Mouse (Mus musculus) forebrain, embryonic 14.5 days (tissue): ENCODE results near the gene Lypd1. TPM values are rescaled to one million over a fixed set of nuclear protein-coding genes. Genes with fewer than 3 reads are reported as not detected.

ENCODE experiments used
- ATAC-seq: fragments of 200-750 bp; cut with Nextera tagmentation; 2 replicates; pipeline ENCODE4 v1.8.0; 2017; ENCODE audit warnings: mild to moderate bottlenecking, moderate library complexity
- DNase-seq: peaks from one replicate; pipeline ENCODE4 v3.0.0-alpha.2; 2015; ENCODE audit warnings: low spot score
- H3K27ac ChIP-seq: fragments of 300-500 bp; sonication (generic); 2 replicates; pipeline ENCODE4 v1.5.1; 2014; ENCODE audit warnings: low read depth, mild to moderate bottlenecking, control low read depth, low read length, moderate library complexity
- H3K27me3 ChIP-seq: fragments of 300-500 bp; sonication (generic); replicated peaks from 2 replicates; pipeline ENCODE4 v1.6.1; 2014; ENCODE audit warnings: low read length, control low read depth, mixed read lengths; ENCODE audit not compliant: control insufficient read depth, insufficient read depth
- H3K36me3 ChIP-seq: fragments of 300-500 bp; sonication (generic); 2 replicates; pipeline ENCODE4 v1.6.1; 2014; ENCODE audit warnings: low read length, control low read depth; ENCODE audit not compliant: control insufficient read depth, insufficient read depth
- H3K4me1 ChIP-seq: fragments of 300-500 bp; sonication (generic); 2 replicates; pipeline ENCODE4 v1.6.1; 2014; ENCODE audit warnings: antibody characterized with exemption, low read length, control low read depth; ENCODE audit not compliant: control insufficient read depth, insufficient read depth
- H3K4me2 ChIP-seq: fragments of 300-500 bp; sonication (generic); 2 replicates; pipeline ENCODE4 v1.6.1; 2014; ENCODE audit warnings: mild to moderate bottlenecking, control low read depth, low read length
- H3K4me3 ChIP-seq: fragments of 300-500 bp; sonication (generic); 2 replicates; pipeline ENCODE4 v1.5.1; 2014; ENCODE audit warnings: low read depth, low read length, control low read depth
- H3K9ac ChIP-seq: fragments of 300-500 bp; sonication (generic); 2 replicates; pipeline ENCODE4 v1.6.1; 2014; ENCODE audit warnings: mild to moderate bottlenecking, low read length, control low read depth, moderate library complexity
- H3K9me3 ChIP-seq: fragments of 300-500 bp; sonication (generic); replicated peaks from 2 replicates; pipeline ENCODE4 v1.6.1; 2016; ENCODE audit warnings: low read length, control low read depth, mixed read lengths; ENCODE audit not compliant: control insufficient read depth
- WGBS: fragments of 180-500 bp; shearing (Covaris S2); extraction: QIAGEN DNeasy Blood & Tissue Kit; methylation state at CpG from one replicate; pipeline ENCODE4 v1.1.7; 2014; 5-methylcytosine and 5-hydroxymethylcytosine counted together
- polyA plus RNA-seq: library from polyadenylated mRNA; unstranded; fragments of >200 nt; fragmentation: Nextera tagmentation; extraction: Ambion mirVana; gene quantifications from 2 replicates; pipeline ENCODE4 v1.2.1, GENCODE M21; 2014

The Lypd1 gene
- polyA plus RNA-seq, 1 experiment from 2014 or later, result 21.9 TPM

DNA sequence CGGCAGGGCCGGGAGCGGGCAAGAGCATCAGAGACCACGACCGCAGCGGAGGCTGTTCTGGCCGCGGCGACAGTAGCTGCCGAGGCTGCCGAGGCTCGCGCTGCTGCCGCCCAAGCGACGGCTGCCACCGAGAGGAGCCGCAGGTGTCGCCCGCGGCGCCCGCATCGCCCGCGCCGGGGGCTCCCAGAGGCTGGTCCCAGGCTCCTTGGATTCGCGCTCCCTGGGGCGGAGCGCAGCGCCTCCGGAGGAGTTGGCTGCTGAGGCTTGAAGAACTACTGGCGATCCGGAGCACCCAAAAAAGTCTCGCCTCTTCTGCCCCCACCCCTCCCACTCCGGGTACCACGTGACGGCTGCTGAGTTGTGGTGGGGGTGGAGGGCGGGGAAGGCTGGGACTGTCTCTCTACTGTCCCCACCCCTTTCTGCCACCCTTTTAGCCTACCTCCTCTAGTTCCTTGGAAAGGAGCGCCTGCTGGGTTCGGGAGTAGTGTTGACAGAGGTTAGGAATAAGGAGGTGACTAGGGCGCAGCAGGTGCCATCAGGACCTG, 928 bp downstream of the Lypd1 start:
- no peaks in the 10 kb centered on the region for H3K9me3 ChIP-seq
- H3K4me2 ChIP-seq, result peak overlapping the region; percentile 99
- ATAC-seq (peak; percentile 61), DNase-seq (peak; percentile 66)
- H3K4me3 ChIP-seq, result peak overlapping the region; percentile 52
- under 1% methylated on average over 42 of the region's 43 CpGs for WGBS
- H3K4me1 ChIP-seq, result peaks cover 21% of the 10 kb centered on the region
- H3K36me3 ChIP-seq, result no peaks in the 10 kb centered on the region
- H3K9ac ChIP-seq, result peak overlapping the region; percentile 65
- H3K27ac ChIP-seq, result peak overlapping the region; percentile 33; the same call in 1 of the 2 replicates
- peaks cover 10% of the 10 kb centered on the region; the same call in 1 of the 2 replicates for H3K27me3 ChIP-seq

DNA sequence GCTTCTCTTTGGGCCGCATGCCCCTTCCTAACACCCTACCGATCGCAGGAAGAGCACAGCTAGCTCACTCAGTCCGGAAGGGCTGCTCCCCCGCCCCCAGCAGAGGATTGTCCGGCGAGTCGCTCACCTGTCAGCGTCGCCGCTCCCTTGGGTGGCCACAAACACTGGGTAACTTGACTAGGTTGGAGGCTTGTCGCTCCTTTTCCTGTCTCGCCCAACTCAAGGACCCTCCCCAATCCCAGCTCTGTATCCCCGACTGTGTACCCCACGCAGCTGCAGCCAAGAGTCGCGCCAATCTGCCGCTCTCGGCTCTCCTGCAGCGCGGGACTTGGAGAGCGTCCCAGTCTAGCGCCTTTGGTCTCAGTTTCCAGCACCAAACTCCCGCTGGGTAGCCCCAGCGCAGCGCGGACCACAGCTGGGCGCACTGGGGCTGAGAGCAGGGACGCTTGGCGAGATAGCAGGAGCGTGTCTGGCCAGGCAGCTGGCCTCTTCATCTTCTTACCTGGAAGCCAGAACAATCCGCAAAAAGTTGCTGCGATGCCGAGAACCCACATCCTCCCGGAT, 1.5 kb downstream of the Lypd1 start:
- Histone ChIP-seq H3K4me2 (peak overlapping the region; percentile 99), H3K9ac (peak overlapping the region; percentile 65), H3K27ac (peak overlapping the region; percentile 33; the same call in 1 of the 2 replicates), H3K9me3 (no peaks in the 10 kb centered on the region), H3K27me3 (peaks cover 10% of the 10 kb centered on the region; the same call in 1 of the 2 replicates), H3K4me1 (peaks cover 21% of the 10 kb centered on the region), H3K4me3 (peak overlapping the region; percentile 52), H3K36me3 (no peaks in the 10 kb centered on the region)
- DNase-seq (peak; percentile 82), ATAC-seq (peak; percentile 83)
- under 1% methylated on average over 35 of the region's 35 CpGs for WGBS

GRCm38 (mm10) chr1:125910871-125911265, 2.0 kb downstream of the Lypd1 start:
- DNase-seq (no peak), ATAC-seq (peak; percentile 48)
- no peaks in the 10 kb centered on the region for H3K9me3 ChIP-seq
- peak overlapping the region; percentile 52 for H3K4me3 ChIP-seq
- H3K27me3 ChIP-seq, result peaks cover 10% of the 10 kb centered on the region; the same call in 1 of the 2 replicates
- no peaks in the 10 kb centered on the region for H3K36me3 ChIP-seq
- peaks cover 21% of the 10 kb centered on the region for H3K4me1 ChIP-seq
- under 1% methylated on average over 9 of the region's 9 CpGs for WGBS
- peak overlapping the region; percentile 99 for H3K4me2 ChIP-seq
- H3K9ac ChIP-seq, result peak overlapping the region; percentile 65
- no peak overlapping the region for H3K27ac ChIP-seq

- Histone ChIP-seq H3K9me3 (no peaks in the 10 kb centered on the region), H3K4me3 (peak overlapping the region; percentile 52), H3K27me3 (peaks cover 10% of the 10 kb centered on the region; the same call in 1 of the 2 replicates), H3K36me3 (no peaks in the 10 kb centered on the region), H3K9ac (peak overlapping the region; percentile 65; the same call in 1 of the 2 replicates), H3K27ac (no peak overlapping the region), H3K4me1 (peaks cover 21% of the 10 kb centered on the region), H3K4me2 (peak overlapping the region; percentile 99)
- ATAC-seq (peak; percentile 45), DNase-seq (peak; percentile 60)
- 9% methylated on average over 14 of the region's 14 CpGs for WGBS
Observed at GRCm38 (mm10) chr1:125910211-125910870, 2.6 kb downstream of the Lypd1 start.

- Histone ChIP-seq H3K9me3 (no peaks in the 10 kb centered on the region), H3K4me1 (no peaks in the 10 kb centered on the region), H3K4me3 (no peak overlapping the region), H3K9ac (no peak overlapping the region), H3K36me3 (no peaks in the 10 kb centered on the region), H3K4me2 (no peak overlapping the region), H3K27ac (no peak overlapping the region), H3K27me3 (no peaks in the 10 kb centered on the region)
- WGBS, result 37% methylated on average over 9 of the region's 9 CpGs
- peak; percentile 32 for DNase-seq
- peak; percentile 44; the same call in 1 of the 2 replicates for ATAC-seq
Observed at GRCm38 (mm10) chr1:125893158-125893557, 19.7 kb downstream of the Lypd1 start.

- peak; percentile 55 for ATAC-seq
Observed at GRCm38 (mm10) chr1:125870056-125870455, 42.8 kb downstream of the Lypd1 start.

DNA sequence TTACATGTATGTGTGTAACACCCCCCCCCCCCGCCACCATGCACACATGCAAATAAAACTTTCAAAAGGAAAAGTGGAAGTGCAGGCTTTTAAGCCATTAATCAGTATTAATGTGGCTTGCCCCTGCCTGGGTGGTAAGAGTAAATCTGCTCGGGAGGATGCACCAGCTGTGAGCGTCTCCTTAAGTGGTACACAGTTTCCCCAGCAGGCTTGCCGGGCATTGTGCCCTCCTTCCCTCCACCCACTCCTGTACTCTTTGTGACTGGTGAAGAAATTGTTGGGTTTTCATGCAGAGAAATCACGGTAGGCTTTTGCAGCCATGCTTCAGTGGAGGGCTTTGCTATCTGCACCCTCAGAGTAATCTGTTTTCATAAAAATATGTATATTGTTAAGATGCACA, 54.3 kb downstream of the Lypd1 start:
- Histone ChIP-seq H3K4me1 (peaks cover 5% of the 10 kb centered on the region; the same call in 1 of the 2 replicates), H3K9ac (no peak overlapping the region), H3K4me2 (no peak overlapping the region), H3K27me3 (no peaks in the 10 kb centered on the region), H3K9me3 (no peaks in the 10 kb centered on the region), H3K36me3 (no peaks in the 10 kb centered on the region), H3K4me3 (no peak overlapping the region), H3K27ac (no peak overlapping the region)
- ATAC-seq, result no peak
- no peak for DNase-seq
- WGBS, result 73% methylated on average over 5 of the region's 5 CpGs

More at GRCm38 (mm10) chr1:125870056-125870455, 42.8 kb downstream of the Lypd1 start:
- Histone ChIP-seq H3K4me1 (0 out of 2 replicates have a peak, but pooled peaks cover 3% of the 10 kb centered on the region), H3K4me3 (no peak overlapping the region), H3K9ac (no peak overlapping the region; the same call in 1 of the 2 replicates), H3K9me3 (no peaks in the 10 kb centered on the region), H3K4me2 (no peak overlapping the region), H3K36me3 (no peaks in the 10 kb centered on the region), H3K27me3 (no peaks in the 10 kb centered on the region), H3K27ac (no peak overlapping the region)
- DNase-seq, result peak; percentile 32
- WGBS, result 13% methylated on average over 7 of the region's 7 CpGs

DNA sequence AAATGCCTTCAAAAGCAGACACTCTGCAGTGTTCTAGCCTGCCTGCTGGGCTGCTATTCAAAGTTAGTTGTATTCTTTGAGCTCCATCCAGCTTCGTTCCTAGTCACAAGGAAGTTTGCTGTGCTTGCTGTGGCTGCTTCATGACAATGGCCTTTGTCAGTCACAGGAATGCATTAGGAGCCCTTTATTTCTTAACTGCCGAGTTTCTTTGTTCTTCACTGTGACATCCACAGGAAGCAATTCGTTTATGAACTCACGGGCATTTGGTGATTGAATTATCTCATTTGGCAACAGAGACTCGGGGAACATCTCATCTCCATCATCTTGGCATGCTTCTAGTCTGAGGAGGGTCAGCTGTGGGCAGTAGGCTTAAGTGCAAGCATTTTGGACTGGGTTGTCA, 58.3 kb downstream of the Lypd1 start:
- 3% methylated on average over 5 of the region's 5 CpGs for WGBS
- no peak overlapping the region for H3K4me2 ChIP-seq
- no peaks in the 10 kb centered on the region for H3K9me3 ChIP-seq
- no peak for ATAC-seq
- DNase-seq, result peak; percentile 18
- no peak overlapping the region for H3K9ac ChIP-seq
- H3K27me3 ChIP-seq, result no peaks in the 10 kb centered on the region
- H3K4me1 ChIP-seq, result peaks cover 5% of the 10 kb centered on the region; the same call in 1 of the 2 replicates
- no peaks in the 10 kb centered on the region for H3K36me3 ChIP-seq
- H3K27ac ChIP-seq, result no peak overlapping the region
- H3K4me3 ChIP-seq, result no peak overlapping the region
